7 mouse cellular contexts compared by ENCODE assay signal in genomic region chrX:142755542-142755941, GRCm38 (mm10).
"Had no signal": no experiment of that assay in that cellular context is flagged by ENCODE, and none has a peak within 500 bp of the region (broad histone marks: within the 10 kb centered on the region; RNA-seq: fewer than 3 reads in every experiment).

No protein-coding gene starts in this region.

- DNase-seq: kidney, postnatal 4 days; lung, adult 2 months; lung, postnatal 36 days; right cerebral cortex, postnatal 4 days; thymus, postnatal 36 days had no signal

- ATAC-seq: lung, postnatal 0 days; midbrain, embryonic 13.5 days had no signal
